Mouse (Mus musculus) liver, postnatal 0 days (tissue): ENCODE measurements around the gene Kpnb1. TPM values are rescaled to one million over a fixed set of nuclear protein-coding genes. Genes with fewer than 3 reads are reported as not detected.

ENCODE experiments used
- ATAC-seq: fragments of 200-750 bp; cut with Nextera tagmentation; 2 replicates; pipeline ENCODE4 v1.8.0; 2017; ENCODE audit warnings: mild to moderate bottlenecking, moderate library complexity
- DNase-seq: peaks from one replicate; pipeline ENCODE4 v3.0.0-alpha.2; 2016
- H3K27ac ChIP-seq: fragments of 300-500 bp; sonication (generic); 2 replicates; pipeline ENCODE4 v1.5.1; 2014; ENCODE audit warnings: antibody characterized with exemption, moderate library complexity, mild to moderate bottlenecking, low read depth
- H3K27me3 ChIP-seq: fragments of 300-500 bp; sonication (generic); 2 replicates; pipeline ENCODE4 v1.6.1; 2014; ENCODE audit warnings: low read length, control low read depth, mixed read lengths; ENCODE audit not compliant: insufficient read depth
- H3K36me3 ChIP-seq: fragments of 300-500 bp; sonication (generic); replicated peaks from 2 replicates; pipeline ENCODE4 v1.6.1; 2014; ENCODE audit warnings: mild to moderate bottlenecking, control low read depth, low read length, moderate library complexity, mixed read lengths; ENCODE audit not compliant: insufficient read depth
- H3K4me1 ChIP-seq: fragments of 300-500 bp; sonication (generic); 2 replicates; pipeline ENCODE4 v1.6.1; 2014; ENCODE audit warnings: antibody characterized with exemption, mild to moderate bottlenecking, control low read depth; ENCODE audit not compliant: insufficient read depth
- H3K4me2 ChIP-seq: fragments of 300-500 bp; sonication (generic); 2 replicates; pipeline ENCODE4 v1.6.1; 2014; ENCODE audit warnings: low read depth, mild to moderate bottlenecking, low read length, moderate library complexity, mixed read lengths
- H3K4me3 ChIP-seq: fragments of 300-500 bp; sonication (generic); 2 replicates; pipeline ENCODE4 v1.5.1; 2014; ENCODE audit warnings: low read depth, low read length
- H3K9ac ChIP-seq: fragments of 300-500 bp; sonication (generic); replicated peaks from 2 replicates; pipeline ENCODE4 v1.6.1; 2014; ENCODE audit warnings: mild to moderate bottlenecking, moderate library complexity
- H3K9me3 ChIP-seq: fragments of 300-500 bp; sonication (generic); 2 replicates; pipeline ENCODE4 v1.6.1; 2016; ENCODE audit warnings: mild to moderate bottlenecking, control low read depth, low read length, mixed read lengths
- CTCF ChIP-seq: sonication (generic); IDR thresholded peaks from 2 replicates; pipeline ENCODE4 v1.5.1; 2016; ENCODE audit warnings: antibody characterized with exemption, low read depth
- EP300 ChIP-seq: IDR thresholded peaks from 2 replicates; pipeline ENCODE4 v1.6.1; 2016; ENCODE audit warnings: antibody characterized with exemption, low read depth, mild to moderate bottlenecking
- WGBS: fragments of 180-500 bp; shearing (Covaris S2); extraction: QIAGEN DNeasy Blood & Tissue Kit; methylation state at CpG from one replicate; pipeline ENCODE4 v1.1.7; 2014; ENCODE audit not compliant: insufficient replicate concordance; 5-methylcytosine and 5-hydroxymethylcytosine counted together
- polyA plus RNA-seq: library from polyadenylated mRNA; unstranded; fragments of >200 nt; fragmentation: Nextera tagmentation; extraction: Ambion mirVana; gene quantifications from 2 replicates; pipeline ENCODE4 v1.2.1, GENCODE M21; 2015

Gene Kpnb1
- polyA plus RNA-seq, 1 experiment from 2014 or later, result 12.3 TPM

DNA sequence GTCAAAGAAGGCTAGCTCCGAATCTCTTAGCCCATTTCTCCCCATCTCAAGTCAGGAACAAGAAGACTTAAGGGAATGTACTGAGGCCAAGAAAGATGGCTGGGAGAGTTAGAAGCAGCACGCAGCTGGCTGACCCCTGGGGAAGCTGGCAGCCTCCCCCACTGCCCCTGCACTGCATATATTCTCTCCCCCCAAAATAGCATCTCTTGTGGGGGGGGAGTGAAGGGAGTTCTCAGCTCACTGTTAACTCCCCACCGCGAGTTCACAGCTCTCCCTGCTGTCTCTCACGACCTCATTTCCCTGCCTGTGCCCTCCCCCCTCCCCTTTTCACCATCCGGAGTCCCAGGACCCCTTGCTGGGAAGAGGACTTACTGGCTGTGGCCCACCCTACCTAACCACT lies 55.5 kb downstream of the Kpnb1 start:
- WGBS, result 29% methylated on average over 6 of the region's 6 CpGs
- TF ChIP-seq CTCF, result no peak
- no peak for TF ChIP-seq EP300

GRCm38 (mm10) chr11:97131683-97132082 lies 56.0 kb downstream of the Kpnb1 start:
- Histone ChIP-seq H3K27me3 (0 out of 2 replicates have a peak, but pooled peaks cover 3% of the 10 kb centered on the region), H3K4me2 (no peak overlapping the region), H3K4me1 (peaks cover 4% of the 10 kb centered on the region), H3K9me3 (no peaks in the 10 kb centered on the region), H3K9ac (no peak overlapping the region), H3K27ac (no peak overlapping the region), H3K4me3 (no peak overlapping the region), H3K36me3 (no peaks in the 10 kb centered on the region)
- ATAC-seq, result no peak
- DNase-seq, result no peak
- TF ChIP-seq CTCF (no peak), EP300 (no peak)
- 66% methylated on average over 2 of the region's 2 CpGs for WGBS

More for the DNA sequence above, 55.5 kb downstream of the Kpnb1 start:
- H3K27ac ChIP-seq, result no peak overlapping the region
- H3K4me3 ChIP-seq, result no peak overlapping the region
- H3K4me2 ChIP-seq, result no peak overlapping the region
- no peak for DNase-seq
- ATAC-seq, result no peak
- H3K36me3 ChIP-seq, result no peaks in the 10 kb centered on the region
- H3K27me3 ChIP-seq, result 0 out of 2 replicates have a peak, but pooled peaks cover 3% of the 10 kb centered on the region
- H3K4me1 ChIP-seq, result no peaks in the 10 kb centered on the region
- H3K9me3 ChIP-seq, result no peaks in the 10 kb centered on the region
- no peak overlapping the region for H3K9ac ChIP-seq

DNA sequence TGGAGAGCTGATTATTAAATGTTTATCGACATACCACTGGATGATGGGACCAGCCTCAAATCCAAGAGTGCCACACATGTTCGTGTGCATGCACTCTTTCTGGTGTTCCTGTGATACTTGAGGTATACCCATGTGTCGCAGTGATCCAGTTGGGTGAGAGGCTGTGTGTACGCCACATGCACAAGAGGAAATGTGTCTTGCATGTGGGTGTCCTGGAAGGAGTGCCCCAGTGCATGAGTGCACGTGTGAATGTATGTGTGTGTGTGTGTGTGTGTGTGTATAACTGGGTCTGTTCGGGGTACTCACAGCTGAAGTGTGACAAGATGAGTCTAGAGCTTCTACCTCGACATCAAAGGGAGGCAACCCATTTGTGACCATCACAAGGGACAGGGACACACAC lies 57.4 kb downstream of the Kpnb1 start:
- H3K4me2 ChIP-seq, result no peak overlapping the region
- ATAC-seq, result no peak

DNA sequence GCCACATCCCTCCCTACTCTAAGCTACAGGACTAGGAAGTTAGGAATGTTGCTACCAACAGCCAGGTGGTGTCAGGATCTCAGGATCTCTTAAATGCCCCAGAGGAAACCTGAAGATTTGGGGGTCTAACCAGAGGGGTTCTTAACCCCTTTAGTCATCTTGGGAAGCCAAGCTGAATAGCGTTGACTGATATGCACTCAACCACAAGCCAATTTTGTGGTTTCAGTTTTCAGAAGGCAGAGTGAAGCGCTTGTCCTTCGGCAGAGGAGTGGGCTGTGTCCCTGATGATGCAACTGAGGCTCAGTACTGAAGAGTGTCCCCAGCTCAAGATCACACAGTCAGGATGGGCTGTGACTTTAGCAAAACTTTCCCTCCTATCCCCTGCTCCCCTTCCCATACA lies 58.7 kb downstream of the Kpnb1 start:
- H3K4me3 ChIP-seq, result no peak overlapping the region
- peaks cover 7% of the 10 kb centered on the region; the same call in 1 of the 2 replicates for H3K27me3 ChIP-seq
- H3K9me3 ChIP-seq, result no peaks in the 10 kb centered on the region
- no peak overlapping the region for H3K9ac ChIP-seq
- H3K36me3 ChIP-seq, result no peaks in the 10 kb centered on the region
- no peak for DNase-seq
- TF ChIP-seq CTCF, result no peak
- TF ChIP-seq EP300, result no peak
- WGBS, result 39% methylated on average over 3 of the region's 3 CpGs
- no peak for ATAC-seq
- H3K27ac ChIP-seq, result no peak overlapping the region
- no peak overlapping the region for H3K4me2 ChIP-seq
- peaks cover 5% of the 10 kb centered on the region for H3K4me1 ChIP-seq

More for the DNA sequence above, 57.4 kb downstream of the Kpnb1 start:
- Histone ChIP-seq H3K27me3 (peaks cover 7% of the 10 kb centered on the region; the same call in 1 of the 2 replicates), H3K36me3 (no peaks in the 10 kb centered on the region), H3K27ac (no peak overlapping the region), H3K4me3 (no peak overlapping the region), H3K4me1 (peaks cover 5% of the 10 kb centered on the region), H3K9me3 (no peaks in the 10 kb centered on the region), H3K9ac (no peak overlapping the region)
- WGBS, result 65% methylated on average over 7 of the region's 7 CpGs
- no peak for TF ChIP-seq EP300
- DNase-seq, result no peak

- 26% methylated on average over 19 of the region's 19 CpGs for WGBS
- Histone ChIP-seq H3K4me2 (peak overlapping the region; percentile 85), H3K36me3 (no peaks in the 10 kb centered on the region), H3K4me3 (peak overlapping the region; percentile 55), H3K27me3 (peaks cover 7% of the 10 kb centered on the region; the same call in 1 of the 2 replicates), H3K27ac (no peak overlapping the region), H3K4me1 (peaks cover 5% of the 10 kb centered on the region), H3K9ac (peak overlapping the region; percentile 52; the same call in 1 of the 2 replicates), H3K9me3 (no peaks in the 10 kb centered on the region)
- TF ChIP-seq CTCF (no peak), EP300 (no peak)
- ATAC-seq (peak; percentile 10; the same call in 1 of the 2 replicates), DNase-seq (no peak)
Measured at GRCm38 (mm10) chr11:97127470-97128223, 60.0 kb downstream of the Kpnb1 start.

- no peaks in the 10 kb centered on the region for H3K36me3 ChIP-seq
- H3K27me3 ChIP-seq, result peaks cover 7% of the 10 kb centered on the region; the same call in 1 of the 2 replicates
- no peak overlapping the region for H3K27ac ChIP-seq
- TF ChIP-seq CTCF (no peak), EP300 (no peak)
- peak overlapping the region; percentile 52; the same call in 1 of the 2 replicates for H3K9ac ChIP-seq
- no peaks in the 10 kb centered on the region for H3K9me3 ChIP-seq
- ATAC-seq (peak; percentile 78), DNase-seq (peak; percentile 68)
- H3K4me1 ChIP-seq, result peaks cover 5% of the 10 kb centered on the region
- WGBS, result 4% methylated on average over 32 of the region's 32 CpGs
- peak overlapping the region; percentile 55 for H3K4me3 ChIP-seq
- H3K4me2 ChIP-seq, result peak overlapping the region; percentile 85
Measured at GRCm38 (mm10) chr11:97126645-97127468, 60.8 kb downstream of the Kpnb1 start.
